Mouse (Mus musculus) embryonic fibroblast, embryonic 13.5 days (primary cell): ENCODE results near the gene Chchd4. TPM values are rescaled to one million over a fixed set of nuclear protein-coding genes. Genes with fewer than 3 reads are reported as not detected.
"Not testable (repeated sequence)": the region's sequence is repeated elsewhere in the genome, so short reads cannot be mapped to it uniquely, and the experiment has no call there.

Source experiments
- H3K27ac ChIP-seq: 2 replicates; pipeline ENCODE4 v1.5.1; 2012; ENCODE audit warnings: low read length, control low read depth, inconsistent platforms; ENCODE audit not compliant: insufficient read depth
- H3K4me1 ChIP-seq: 2 replicates; pipeline ENCODE4 v1.6.1; 2011; ENCODE audit warnings: low read length; ENCODE audit not compliant: control insufficient read depth, insufficient read depth
- H3K4me3 ChIP-seq: 2 replicates; pipeline ENCODE4 v1.5.1; 2011; ENCODE audit warnings: mild to moderate bottlenecking, control low read depth, low read length; ENCODE audit not compliant: insufficient read depth
- CTCF ChIP-seq: IDR thresholded peaks from 2 replicates; pipeline ENCODE4 v1.5.1; 2011; ENCODE audit warnings: mild to moderate bottlenecking, control low read depth, low read length, moderate library complexity, borderline replicate concordance; ENCODE audit not compliant: insufficient read depth
- POLR2A ChIP-seq: IDR thresholded peaks from 2 replicates; pipeline ENCODE4 v1.6.1; 2011; ENCODE audit warnings: low read depth, mild to moderate bottlenecking, control low read depth, low read length, moderate library complexity
- polyA plus RNA-seq: library from polyadenylated mRNA; stranded (reverse); fragments of >200 nt; gene quantifications from 2 replicates; pipeline ENCODE4 v1.2.4, GENCODE M21; 2011; ENCODE audit warnings: low read depth; ENCODE audit not compliant: missing spikeins, insufficient read length

Chchd4 gene
- polyA plus RNA-seq, 1 experiment = 5.8 TPM

DNA sequence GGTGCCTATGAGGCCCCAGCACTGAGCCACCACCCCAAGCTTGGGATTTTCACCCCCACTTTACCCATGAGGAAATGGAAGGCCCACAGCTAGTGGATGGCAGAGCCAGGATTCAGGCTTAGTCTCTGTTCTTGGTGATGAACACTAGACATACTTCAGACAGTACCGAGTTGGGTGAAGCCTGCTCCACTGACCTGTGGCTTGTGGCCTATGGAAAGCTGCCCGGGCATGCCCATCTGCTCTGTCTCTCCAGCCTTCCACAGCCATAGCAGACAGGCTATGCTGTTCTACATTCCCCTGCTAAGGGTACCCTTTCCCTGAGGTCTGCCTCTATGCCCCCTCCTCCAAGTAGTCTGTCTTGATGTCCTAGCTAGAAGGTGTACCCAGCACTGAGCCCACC is 3.2 kb upstream of the Chchd4 start:
- Histone ChIP-seq H3K4me1 (peaks cover 5% of the 10 kb centered on the region; the same call in 1 of the 2 replicates), H3K4me3 (no peak overlapping the region), H3K27ac (no peak overlapping the region)
- TF ChIP-seq POLR2A (no peak), CTCF (no peak)

DNA sequence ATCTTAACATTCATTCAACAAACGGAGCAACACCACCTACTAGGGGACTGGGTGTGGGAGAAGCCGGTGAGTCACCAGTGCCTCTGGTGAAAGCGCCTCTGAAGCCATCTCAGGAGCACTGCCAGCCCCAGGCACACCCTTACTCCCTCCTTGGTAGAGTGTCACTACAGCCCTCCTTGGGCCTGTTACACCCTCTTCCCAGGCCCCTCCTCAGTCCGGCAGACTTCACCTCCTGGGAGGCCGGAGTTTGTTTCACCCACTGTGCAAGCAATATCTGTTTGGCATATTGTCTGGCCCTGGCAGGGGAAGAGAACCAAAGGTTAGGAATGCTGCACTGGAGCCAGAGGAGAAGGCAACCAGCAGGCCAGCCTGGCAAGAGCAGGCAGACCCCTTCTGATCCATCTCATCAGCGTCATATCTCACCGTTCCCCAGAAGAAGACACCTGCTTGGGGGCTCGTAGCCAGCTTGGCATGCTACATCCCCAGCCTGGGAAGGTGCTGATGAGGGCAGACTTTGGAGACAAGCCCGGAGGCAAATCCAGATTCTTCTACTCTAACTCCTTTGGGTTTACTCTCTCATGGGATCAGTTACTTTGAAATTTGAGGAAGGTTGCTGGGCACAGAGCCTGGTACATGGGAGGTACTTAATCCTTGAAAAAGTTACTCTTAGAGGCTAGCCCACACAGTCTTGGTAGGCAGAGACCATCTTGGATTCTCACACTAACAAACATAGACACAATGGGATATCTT is 1.3 kb upstream of the Chchd4 start:
- peak overlapping the region; percentile 46 for H3K27ac ChIP-seq
- peak overlapping the region; percentile 77 for H3K4me3 ChIP-seq
- 0 out of 2 replicates have a peak, but pooled peaks have one; percentile 23 for TF ChIP-seq POLR2A
- no peak for TF ChIP-seq CTCF
- peaks cover 5% of the 10 kb centered on the region; the same call in 1 of the 2 replicates for H3K4me1 ChIP-seq

DNA sequence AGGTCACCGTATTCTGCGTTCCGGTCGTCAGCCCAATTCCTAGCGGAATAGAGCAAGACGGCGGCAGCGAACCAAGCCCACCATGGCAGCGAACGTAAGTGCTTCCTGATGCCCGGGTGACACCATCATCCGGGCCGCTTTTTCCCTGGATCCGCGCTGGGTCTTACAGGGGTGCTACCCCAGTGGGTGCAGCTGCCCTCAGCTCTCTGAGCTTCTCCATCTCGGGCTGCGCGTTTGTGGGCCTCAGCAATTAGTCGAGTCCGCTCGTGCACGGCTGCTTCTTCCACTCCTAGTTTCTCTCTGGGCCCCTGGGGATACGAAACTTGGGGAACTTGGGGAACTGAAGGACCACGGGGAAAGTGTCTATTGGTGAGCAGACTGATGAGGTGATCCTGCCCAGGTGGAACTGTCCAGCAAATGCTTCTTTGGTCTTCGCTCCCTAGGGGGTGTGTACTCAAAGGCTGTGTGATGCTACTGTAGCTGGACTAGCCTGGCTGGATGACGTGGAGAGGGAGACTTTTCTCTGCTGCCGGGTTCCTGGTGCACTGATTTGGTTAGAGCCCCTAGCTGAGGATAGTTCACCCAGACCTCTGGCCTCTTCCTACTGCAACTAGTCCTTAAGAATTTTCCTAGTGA is 577 bp upstream of the Chchd4 start:
- peaks cover 5% of the 10 kb centered on the region; the same call in 1 of the 2 replicates for H3K4me1 ChIP-seq
- TF ChIP-seq CTCF (no peak), POLR2A (no peak)
- H3K4me3 ChIP-seq = peak overlapping the region; percentile 77
- peak overlapping the region; percentile 22 for H3K27ac ChIP-seq

DNA sequence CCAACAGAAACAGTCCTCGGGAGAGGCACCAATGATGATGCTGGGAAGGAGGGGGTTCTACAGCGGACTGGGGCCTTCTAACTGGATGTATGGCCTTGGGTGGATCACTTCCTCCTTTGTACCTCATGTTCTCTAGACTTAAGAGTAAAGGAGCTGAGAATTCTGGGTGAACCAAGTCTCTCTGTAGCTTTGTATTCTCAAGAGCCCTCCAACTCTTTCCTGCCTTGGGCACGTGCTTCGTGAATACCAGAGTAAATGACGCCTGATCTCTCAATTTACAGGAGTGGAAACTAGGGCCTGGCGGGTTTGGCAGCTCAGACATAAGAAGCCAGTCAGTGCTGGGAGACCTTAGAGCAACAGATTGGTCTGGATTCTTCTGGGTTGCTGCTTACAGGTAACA is 1.0 kb downstream of the Chchd4 start:
- TF ChIP-seq POLR2A (no peak), CTCF (no peak)
- Histone ChIP-seq H3K27ac (peak overlapping the region; percentile 22; the same call in 1 of the 2 replicates), H3K4me1 (peaks cover 5% of the 10 kb centered on the region; the same call in 1 of the 2 replicates), H3K4me3 (peak overlapping the region; percentile 66)

DNA sequence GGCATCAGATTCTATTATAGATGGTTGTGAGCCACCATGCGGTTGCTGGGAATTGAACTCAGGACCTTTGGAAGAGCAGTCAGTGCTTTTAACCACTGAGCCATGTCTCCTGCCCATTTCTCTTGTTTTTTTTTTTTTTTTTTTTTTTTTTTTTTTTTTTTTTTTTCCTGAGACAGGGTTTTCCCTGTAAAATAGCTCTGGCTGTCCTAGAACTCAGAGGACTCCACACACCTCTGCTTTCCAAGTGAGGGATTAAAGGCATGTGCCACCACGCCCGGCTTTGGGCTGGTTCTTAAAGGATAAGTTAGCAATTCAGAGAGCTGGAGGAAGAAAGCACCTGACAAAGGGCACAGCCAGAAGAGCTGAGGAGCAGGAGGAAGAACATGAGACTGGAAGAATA is 1.9 kb downstream of the Chchd4 start:
- not testable (repeated sequence) for H3K4me3 ChIP-seq, H3K4me1 ChIP-seq, H3K27ac ChIP-seq

DNA sequence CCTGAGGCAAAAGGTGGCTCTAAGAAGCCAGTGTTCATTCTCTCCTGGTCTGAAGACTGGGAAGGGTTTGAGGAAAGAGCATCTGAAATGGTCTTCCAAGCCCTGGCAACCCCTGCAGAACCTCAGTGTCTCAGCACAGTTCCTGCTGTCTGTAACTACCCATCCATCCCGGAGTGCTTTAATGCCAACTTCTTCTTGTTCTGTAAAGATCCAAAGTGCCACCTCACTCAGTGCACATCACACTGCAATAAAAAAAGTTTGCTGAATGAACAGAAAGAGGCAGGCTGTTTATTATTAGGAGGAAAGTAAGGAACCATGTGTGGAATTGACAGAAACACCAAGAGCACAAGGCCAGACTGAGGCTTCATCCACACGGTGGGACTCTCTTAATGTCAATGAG is 2.6 kb downstream of the Chchd4 start:
- TF ChIP-seq POLR2A = no peak
- no peak for TF ChIP-seq CTCF
- Histone ChIP-seq H3K4me1 (0 out of 2 replicates have a peak, but pooled peaks cover 5% of the 10 kb centered on the region), H3K27ac (no peak overlapping the region), H3K4me3 (no peak overlapping the region)

DNA sequence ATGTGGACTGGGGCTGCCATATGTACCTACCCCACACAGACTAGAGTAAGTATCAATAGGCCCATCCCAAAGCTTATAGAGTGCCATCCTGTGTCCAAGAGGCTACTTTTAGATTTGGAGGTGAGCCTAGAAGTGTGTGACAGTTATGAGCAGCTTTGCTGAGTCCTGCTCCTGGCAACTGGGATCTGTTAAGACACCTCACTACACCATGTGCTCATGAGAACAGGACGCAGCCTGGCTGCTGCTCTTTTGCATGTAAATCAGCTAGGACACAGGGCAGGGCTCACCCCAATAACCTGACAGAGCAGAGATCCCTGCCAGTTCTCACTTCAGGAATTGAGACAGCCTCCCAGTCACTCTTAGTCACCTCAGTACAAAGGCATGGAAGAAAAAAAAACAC is 6.2 kb downstream of the Chchd4 start:
- H3K27ac ChIP-seq = no peak overlapping the region

DNA sequence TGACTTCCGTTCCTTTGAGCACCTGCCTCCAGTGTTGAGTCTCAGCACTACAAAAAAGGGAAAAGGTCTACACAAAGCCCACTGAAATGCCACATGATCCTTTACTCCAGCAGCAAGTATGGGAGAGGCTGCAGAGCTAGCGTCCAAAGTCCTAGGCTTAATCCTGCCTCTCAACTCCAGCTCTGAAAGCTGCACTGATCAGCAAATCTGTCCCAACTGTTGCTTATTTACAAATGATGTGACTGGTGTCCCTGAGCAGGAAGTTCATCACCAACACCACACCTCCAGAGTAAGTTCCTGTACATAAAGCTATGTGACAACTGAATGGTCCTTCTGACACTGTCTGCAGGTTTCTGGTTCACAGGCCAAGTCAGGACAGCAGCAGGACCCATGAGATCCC is 7.6 kb downstream of the Chchd4 start:
- H3K27ac ChIP-seq = no peak overlapping the region
- no peaks in the 10 kb centered on the region for H3K4me1 ChIP-seq
- TF ChIP-seq POLR2A = no peak
- no peak for TF ChIP-seq CTCF
- no peak overlapping the region for H3K4me3 ChIP-seq

More for the DNA sequence above, 6.2 kb downstream of the Chchd4 start:
- Histone ChIP-seq H3K4me3 (no peak overlapping the region), H3K4me1 (0 out of 2 replicates have a peak, but pooled peaks cover 3% of the 10 kb centered on the region)
- no peak for TF ChIP-seq CTCF
- TF ChIP-seq POLR2A = no peak

DNA sequence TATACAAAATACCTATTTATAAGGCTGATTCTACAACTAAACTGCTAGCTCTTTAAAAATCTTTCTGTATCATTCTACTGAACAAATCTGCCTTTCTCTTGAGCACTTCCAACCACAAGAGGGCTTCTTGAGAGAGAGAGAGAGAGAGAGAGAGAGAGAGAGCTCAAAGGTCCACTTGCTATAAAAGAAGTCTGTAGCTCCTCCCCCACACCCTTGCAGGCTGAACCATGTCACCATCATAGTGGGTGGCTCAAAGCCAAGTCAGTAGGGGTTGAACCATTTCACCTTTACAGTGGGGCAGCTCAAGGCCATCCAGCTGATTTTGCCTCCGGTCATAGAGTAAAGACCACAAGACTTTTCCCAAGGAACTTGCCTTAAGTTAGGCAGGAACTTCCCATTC is 13.9 kb downstream of the Chchd4 start:
- Histone ChIP-seq H3K4me1 (no peaks in the 10 kb centered on the region), H3K27ac (no peak overlapping the region), H3K4me3 (no peak overlapping the region)
- no peak for TF ChIP-seq CTCF
- TF ChIP-seq POLR2A = no peak

DNA sequence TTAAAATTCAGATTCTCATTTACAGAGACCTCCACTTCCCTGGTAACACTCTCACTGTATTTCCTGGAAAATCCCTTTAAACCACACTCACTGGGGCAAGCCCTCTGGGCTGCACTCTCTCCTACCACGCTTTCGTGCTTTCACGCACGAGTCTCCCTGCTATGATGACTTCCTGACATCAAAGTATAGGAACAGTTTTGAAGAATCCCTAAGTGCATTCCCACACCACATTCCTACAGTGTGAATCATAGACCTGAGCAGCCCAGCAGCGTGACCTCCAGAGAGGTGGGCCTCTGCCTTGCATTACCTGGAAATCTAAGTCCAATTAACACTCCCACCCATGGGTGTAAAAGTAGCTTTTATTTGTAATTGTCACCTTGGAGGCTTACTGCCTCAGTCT is 18.8 kb downstream of the Chchd4 start:
- no peak overlapping the region for H3K27ac ChIP-seq
- TF ChIP-seq CTCF (no peak), POLR2A (no peak)
- no peak overlapping the region for H3K4me3 ChIP-seq
- H3K4me1 ChIP-seq = no peaks in the 10 kb centered on the region
